Mouse (Mus musculus) liver, postnatal 0 days (tissue): ENCODE data around the gene Irs3.

ENCODE experiments used
- CTCF ChIP-seq: sonication (generic); IDR thresholded peaks from 2 replicates; pipeline ENCODE4 v1.5.1; 2016; ENCODE audit warnings: antibody characterized with exemption, low read depth
- EP300 ChIP-seq: IDR thresholded peaks from 2 replicates; pipeline ENCODE4 v1.6.1; 2016; ENCODE audit warnings: antibody characterized with exemption, low read depth, mild to moderate bottlenecking

DNA sequence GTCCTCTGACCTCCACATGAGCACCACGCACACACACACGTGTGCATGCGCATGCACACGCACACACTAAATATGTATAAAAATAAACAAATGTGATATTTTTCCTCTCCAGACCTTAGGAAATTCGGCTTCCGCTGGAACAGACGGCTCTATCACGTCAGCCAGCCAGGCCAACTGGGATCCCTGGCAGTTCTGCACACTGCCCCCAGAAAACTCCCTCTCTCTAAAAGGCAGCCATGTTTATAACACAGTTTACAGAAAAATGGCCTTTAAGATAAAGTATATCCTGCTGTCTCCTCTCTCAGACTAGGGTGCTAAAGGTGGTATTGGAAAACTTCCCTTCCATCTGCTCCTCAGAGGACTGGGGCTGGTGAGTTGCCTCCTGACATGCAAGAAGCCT, 32.3 kb upstream of the Irs3 start:
- no peak for TF ChIP-seq CTCF
- TF ChIP-seq EP300, result no peak
